Mouse (Mus musculus) spleen, adult 12 weeks (tissue): ENCODE data around the gene Msi2.

Experiments
- DNase-seq: peaks from one replicate; pipeline ENCODE4 v3.0.0; 2022; ENCODE audit warnings: low spot score

Gene Msi2

DNA sequence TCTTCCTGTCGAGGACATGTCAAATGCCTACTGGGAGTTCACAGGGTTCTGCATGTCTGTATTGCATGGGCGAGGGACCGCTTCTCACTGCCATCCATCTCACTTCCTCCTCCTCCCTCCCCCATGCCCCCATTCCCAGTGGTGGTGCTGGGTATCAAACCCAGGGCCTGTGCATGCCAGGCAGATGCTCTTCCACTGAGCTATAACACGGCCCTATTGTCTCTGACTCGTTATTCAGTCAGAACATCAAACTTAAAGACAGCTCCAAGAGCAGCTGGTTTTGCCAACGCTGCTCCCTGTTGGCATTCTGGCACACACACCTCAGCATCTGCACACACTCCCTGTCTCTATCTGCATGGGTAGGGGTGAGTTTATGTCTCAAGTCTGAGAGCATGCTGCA is 317.0 kb downstream of the Msi2 start:
- no peak for DNase-seq

GRCm38 (mm10) chr11:88400926-88401325 is 317.4 kb downstream of the Msi2 start:
- no peak for DNase-seq

DNA sequence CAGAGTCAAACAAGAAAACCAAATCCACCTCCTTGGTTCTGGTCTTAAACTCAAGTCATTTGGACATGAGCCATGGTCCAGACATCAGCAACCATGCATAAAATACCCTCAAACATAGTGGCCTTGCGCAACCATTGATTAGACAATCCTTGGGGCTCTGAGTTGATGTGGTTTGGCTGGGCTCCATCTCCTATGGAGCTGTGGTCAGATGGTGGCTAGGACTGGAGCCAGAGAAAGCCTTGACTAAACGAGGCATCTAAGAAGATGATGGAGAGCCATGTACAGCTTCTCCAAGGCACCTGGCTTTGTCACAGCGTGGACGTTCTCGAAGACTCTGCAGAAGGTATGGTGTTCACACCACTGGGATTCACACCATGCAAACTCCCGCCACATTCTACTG is 318.1 kb downstream of the Msi2 start:
- no peak for DNase-seq

DNA sequence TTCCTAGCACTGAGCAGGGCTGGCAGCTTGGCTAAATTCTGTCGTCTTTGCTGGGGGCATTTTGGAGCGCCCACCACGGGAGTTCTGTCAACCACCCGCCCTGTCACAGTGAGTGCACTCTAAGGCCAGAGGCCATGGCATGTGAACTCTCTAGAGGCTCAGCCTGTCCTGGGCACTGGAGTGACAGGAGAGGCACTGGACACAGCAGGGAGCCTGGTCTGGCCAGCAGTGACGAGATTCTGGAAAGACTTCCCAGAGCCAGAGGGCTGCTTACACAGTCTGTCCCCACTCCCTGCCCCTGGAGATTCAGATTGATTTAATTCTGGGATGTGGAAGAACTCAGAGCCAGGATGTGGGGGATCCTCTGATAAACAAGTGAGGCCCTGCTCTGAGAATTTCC is 318.9 kb downstream of the Msi2 start:
- DNase-seq, result no peak

GRCm38 (mm10) chr11:88399028-88399427 is 319.3 kb downstream of the Msi2 start:
- DNase-seq, result no peak

- DNase-seq, result no peak
Observed at GRCm38 (mm10) chr11:88395076-88395990, 323.0 kb downstream of the Msi2 start.

DNA sequence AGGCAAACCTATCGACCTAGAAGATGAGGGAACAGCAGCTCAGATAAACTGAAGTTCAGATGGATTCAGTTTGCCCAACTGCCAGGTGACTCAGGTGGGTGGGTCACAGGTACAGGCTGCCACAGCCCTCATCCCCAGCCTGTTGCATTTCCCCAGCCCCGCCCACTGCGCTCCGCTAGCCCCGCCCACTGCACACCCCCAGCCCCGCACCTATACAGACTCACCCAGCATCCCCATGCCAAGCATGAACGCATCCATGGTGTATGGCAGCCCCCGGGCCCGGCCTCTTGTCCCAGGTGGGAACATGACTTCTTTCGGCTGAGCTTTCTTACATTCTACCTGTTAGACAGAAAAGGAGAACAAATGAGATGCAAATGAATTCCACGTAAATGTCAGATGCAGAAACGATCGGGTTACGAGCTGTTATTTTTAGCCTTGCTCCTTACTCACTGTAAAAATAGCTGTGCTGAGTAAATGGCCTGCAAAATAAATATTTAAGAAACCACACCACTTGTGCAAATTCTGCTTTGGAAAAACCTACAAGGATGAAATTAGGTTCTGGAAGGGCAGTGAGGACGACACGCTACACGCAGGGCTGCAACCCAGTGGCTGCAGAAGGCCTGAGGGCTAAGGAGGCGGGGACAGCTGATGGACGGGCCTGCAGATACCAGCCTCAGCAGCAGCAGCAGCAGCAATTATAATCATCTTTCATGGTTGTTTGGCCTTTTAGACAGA is 323.8 kb downstream of the Msi2 start:
- no peak for DNase-seq

GRCm38 (mm10) chr11:88392715-88393114 is 325.6 kb downstream of the Msi2 start:
- no peak for DNase-seq

DNA sequence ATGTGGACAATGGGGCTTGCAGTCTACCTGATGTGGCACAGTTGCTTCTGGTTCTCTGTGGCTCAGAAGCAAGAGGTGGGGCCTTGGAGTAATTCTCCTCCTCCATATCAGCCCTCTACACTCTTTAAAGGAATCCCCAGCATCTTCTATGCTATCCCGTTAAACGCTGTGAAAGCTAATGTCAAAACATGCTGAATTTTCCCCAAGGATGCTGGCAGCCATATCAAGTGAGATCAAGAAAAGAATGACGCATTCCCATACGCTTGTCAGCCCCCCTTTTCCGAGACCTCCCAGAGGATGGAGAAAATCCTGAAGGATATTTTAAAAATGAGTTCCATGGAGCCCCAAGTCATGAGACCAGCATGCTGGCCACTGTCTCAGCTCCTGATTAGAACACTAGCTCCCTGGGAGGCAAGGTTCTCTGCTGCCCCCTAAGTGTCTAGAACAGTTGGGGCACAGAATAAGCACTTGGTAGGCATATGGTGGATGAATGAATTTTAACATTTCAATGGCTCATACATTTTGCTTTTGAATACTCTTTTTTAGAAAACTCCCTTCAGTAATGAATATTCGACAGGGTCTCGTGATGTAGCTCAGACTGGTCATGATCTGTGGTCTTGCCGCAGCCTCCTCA is 327.0 kb downstream of the Msi2 start:
- no peak for DNase-seq

- DNase-seq, result no peak
Observed at GRCm38 (mm10) chr11:88389530-88389929, 328.8 kb downstream of the Msi2 start.

DNA sequence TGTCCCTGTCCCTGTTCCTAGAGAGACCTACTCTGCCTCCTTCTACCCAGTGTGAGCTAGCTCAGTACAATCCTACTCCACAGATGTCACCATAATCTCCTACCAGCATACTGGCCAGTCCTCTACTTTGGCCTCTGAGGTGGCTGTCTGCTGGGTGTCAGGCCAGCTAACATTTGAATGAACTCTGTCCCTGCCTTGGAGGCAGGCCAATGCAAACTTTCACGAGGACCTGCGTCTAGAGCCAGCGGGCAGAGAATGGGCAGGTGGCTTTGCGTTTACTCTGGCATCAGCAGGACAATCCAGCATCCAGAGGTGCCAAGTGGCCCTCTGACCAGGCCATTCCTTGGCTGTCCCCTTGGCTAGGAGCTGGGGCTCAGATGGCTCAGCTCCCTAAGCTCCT is 331.4 kb downstream of the Msi2 start:
- DNase-seq, result no peak

- DNase-seq, result no peak
Observed at GRCm38 (mm10) chr11:88382449-88382848, 335.9 kb downstream of the Msi2 start.

DNA sequence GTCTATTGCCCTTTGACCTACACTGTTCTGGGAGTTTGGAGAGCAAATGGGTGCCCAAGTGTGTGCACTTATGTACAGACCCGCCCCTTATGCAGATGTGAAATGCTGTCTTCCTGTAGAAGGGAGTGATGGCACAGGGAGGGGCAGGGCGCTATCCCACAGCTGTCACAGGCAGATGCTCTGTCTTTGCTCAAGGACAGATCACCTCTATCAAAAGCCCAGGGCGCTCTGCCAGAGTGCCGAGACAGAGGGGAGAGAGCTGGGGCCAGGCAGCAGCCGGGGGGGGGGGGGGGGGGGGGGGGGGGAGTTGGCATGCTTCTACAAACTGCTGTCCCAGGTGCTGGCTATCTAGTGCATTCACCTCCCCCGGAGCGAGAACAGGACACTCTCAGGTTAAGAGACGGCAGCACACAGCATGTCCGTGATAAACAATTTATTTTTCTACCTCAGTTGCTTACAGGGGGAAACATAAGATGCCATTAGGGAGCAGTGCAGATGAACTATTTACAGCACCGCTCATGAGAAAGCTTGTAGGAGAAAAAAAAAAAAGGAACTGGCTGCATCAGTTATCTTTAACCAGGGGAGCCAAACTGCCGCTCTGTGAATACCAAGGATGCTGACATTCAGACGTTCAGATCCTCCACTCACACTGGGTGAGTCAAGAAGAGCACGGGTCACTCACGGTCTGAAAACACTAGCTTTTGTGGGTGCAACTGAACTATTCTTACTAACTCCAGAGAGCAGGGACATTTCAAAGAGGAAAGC is 337.0 kb downstream of the Msi2 start:
- DNase-seq, result no peak

DNA sequence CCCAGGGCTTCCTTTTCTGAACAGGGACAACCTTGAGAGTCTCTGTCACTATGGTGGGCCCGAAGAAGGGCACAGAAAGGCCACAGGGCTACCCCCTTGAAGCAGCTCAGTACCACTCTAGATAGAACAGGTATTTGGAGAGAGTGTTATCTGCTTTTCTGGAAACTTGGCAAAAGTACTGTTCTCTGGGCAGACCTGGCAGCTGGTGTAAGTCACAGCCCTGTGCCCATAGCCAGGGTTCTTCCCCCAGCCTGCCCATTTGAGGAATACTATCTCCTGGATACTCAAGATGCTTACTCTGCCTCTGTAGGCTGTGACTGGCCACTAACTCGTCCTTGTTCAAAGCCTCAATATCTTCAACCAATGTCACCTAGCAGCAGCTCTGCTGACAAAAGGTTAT is 338.7 kb downstream of the Msi2 start:
- no peak for DNase-seq

GRCm38 (mm10) chr11:88378686-88379339 is 339.5 kb downstream of the Msi2 start:
- no peak for DNase-seq

DNA sequence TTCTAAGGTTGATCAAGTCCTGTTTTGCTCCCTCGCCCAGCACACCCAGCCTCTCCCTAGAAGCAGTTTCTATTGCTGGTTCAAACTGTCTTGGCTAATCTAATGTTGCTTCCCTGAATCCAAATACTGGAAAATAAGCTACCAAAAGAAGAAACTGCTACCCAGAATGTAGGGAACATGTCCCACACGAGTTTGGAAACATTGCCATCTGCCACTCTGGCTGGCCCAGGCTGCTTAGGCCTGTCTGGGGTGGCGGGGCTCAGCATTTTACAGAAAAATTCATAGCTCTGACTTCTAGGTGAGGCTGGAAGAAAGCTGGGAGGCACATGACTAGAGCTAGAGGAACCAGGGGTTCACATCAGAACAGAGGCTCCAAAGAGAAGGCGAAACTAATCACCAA is 345.7 kb downstream of the Msi2 start:
- no peak for DNase-seq

GRCm38 (mm10) chr11:88369898-88370297 is 348.4 kb downstream of the Msi2 start:
- no peak for DNase-seq

- DNase-seq, result no peak
Observed at GRCm38 (mm10) chr11:88367501-88367900, 350.8 kb downstream of the Msi2 start.

GRCm38 (mm10) chr11:88365914-88366540 is 352.3 kb downstream of the Msi2 start:
- DNase-seq, result no peak

GRCm38 (mm10) chr11:88364231-88364630 is 354.1 kb downstream of the Msi2 start:
- DNase-seq, result no peak

- no peak for DNase-seq
Observed at GRCm38 (mm10) chr11:88363481-88363880, 354.8 kb downstream of the Msi2 start.
